Mouse (Mus musculus) frontal cortex, postnatal 25 days (tissue): ENCODE measurements around the gene Ugt1a7c.
"Not testable (repeated sequence)": the region's sequence is repeated elsewhere in the genome, so short reads cannot be mapped to it uniquely, and the experiment has no call there.

ENCODE experiments used
- DNase-seq, 2 experiments: peaks; one replicate each; pipeline ENCODE4 v3.0.0; 2022; ENCODE audit warnings: low spot score in 2 of 2

Ugt1a7c gene

GRCm38 (mm10) chr1:88112769-88113168, 17.9 kb downstream of the Ugt1a7c start:
- DNase-seq, result not testable (repeated sequence)

DNA sequence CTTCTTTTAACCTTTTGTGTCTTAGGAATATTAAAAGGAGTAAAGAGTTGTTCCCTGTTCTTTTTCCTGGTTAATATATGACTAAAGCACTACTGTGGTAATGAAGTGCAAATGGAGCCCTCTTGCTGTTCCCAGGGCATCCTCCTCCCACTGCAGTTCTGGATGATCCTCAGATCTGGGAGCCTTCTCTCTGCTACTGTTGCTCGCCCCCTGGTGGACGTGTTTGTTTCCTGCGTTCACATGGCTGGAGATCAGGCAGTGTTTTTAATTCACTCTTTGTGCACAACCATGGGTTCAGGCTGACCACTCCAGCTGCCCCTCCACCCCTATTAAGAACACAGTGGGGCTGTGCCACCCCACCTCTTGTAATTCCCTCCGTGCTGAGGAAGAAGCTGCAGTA, 25.7 kb downstream of the Ugt1a7c start:
- not testable (repeated sequence) for DNase-seq

- not testable (repeated sequence) for DNase-seq
Measured at GRCm38 (mm10) chr1:88121521-88121920, 26.7 kb downstream of the Ugt1a7c start.

- not testable (repeated sequence) for DNase-seq
Measured at GRCm38 (mm10) chr1:88125827-88126360, 31.0 kb downstream of the Ugt1a7c start.

GRCm38 (mm10) chr1:88129091-88129490, 34.2 kb downstream of the Ugt1a7c start:
- DNase-seq, result not testable (repeated sequence)

DNA sequence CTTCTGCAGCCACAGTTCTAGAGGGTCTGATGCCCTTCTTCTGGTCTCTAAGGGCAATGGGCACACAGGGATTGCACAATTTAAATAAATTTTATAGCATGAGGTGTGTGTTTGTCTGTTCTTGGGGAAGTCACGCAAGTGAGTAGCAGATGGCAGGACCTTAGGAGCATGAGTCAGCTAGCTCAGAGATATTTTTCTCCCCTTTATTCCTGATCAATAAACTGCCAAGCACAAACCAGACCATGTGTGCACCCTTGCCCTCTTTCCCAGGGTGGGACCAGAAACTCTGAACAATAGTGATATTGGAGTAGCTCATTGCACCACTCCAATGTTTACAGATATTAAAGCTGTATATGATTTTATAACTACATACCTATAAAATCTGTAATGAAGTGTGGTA, 35.4 kb downstream of the Ugt1a7c start:
- not testable (repeated sequence) for DNase-seq

DNA sequence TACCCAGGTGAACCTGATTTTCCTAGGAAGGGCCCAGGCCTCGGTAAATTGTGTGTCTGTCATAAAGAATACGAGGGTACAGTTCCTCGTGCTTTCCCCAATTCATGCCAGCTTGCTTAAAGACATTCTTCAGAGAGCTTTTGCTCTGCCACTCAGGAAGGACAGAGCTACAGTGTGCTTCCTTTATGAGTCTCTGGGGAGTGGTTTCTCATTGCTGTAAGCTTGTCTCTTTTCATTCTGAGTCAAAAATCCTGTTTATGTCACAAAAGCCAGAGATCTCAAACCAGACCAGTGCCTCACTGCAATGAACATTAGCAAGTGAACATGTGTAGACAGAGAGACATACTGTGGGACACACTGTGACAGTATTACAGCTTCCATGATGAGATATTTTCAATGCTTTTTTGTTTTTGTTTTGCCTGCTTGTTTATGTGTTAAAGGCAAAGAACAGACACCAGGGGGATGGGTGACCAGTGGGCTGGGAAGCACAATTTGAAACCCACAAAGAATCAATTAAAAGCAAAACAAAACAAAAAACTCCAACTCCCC, 39.1 kb downstream of the Ugt1a7c start:
- no peak for DNase-seq

DNA sequence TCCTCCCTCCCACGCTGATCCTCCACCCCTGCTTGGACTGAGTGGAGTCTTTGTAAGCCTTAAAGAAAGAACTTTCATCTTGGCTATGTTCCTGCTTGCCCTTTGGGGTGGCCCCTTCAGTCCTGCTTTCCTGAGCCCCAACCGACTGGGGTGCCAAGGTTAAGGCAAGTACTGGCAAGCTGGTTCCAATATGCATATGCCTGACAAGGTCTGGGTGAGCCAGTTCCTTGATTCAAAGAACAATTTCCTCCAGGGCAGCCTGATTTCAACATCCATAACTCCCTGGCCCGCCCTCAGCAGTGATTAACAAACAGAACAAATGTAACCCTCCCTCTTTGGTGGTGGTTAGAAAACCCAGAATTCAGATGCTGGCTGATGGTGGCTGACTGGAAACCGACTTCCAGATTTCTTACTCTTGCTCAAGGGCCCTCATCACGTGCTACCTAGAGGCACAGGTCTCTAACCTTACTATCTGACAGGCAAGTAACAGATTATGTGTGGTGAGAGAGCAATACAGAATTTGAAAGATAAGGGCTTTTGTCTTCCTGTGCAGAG, 39.7 kb downstream of the Ugt1a7c start, which contains the start of gene Ugt1a6a:
Gene Ugt1a6a, plus strand, starts transcription at position 353 of the 555 bp plus-strand sequence.
- not testable (repeated sequence) for DNase-seq

DNA sequence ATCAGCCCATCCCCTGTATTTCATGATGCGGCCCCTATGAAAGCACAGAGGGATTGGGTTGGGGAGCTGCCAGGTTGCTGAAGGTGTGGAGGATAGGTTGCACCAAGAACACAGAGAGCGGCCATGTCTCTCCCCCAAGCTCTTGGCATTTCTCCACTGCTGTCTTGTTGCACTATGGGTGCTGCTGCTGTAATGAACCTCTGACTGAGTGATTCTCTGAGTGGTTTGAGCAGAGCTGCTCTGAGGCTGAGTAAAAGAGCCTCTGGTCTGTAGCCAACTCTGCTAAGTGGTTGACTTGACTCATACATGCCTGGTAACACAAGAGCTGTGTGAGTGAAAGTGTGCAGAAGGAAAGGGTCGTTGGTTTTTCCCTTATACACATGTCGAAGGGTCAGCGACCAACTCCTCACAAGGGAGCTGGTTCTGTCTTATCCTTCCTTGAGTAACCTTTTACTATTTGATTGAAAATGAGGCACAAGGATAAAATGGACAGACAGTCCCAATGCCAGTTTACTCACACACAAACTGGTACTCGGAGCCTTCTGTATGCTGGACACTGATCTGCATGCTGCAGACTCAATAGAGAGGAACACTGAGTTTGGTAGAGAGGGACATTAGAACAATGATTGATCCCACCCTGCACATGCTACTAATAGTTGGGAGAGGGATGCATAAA, 40.5 kb downstream of the Ugt1a7c start:
- DNase-seq, result not testable (repeated sequence)

- DNase-seq, result no peak
Measured at GRCm38 (mm10) chr1:88136646-88137045, 41.8 kb downstream of the Ugt1a7c start.

- no peak for DNase-seq
Measured at GRCm38 (mm10) chr1:88137264-88137663, 42.4 kb downstream of the Ugt1a7c start.

DNA sequence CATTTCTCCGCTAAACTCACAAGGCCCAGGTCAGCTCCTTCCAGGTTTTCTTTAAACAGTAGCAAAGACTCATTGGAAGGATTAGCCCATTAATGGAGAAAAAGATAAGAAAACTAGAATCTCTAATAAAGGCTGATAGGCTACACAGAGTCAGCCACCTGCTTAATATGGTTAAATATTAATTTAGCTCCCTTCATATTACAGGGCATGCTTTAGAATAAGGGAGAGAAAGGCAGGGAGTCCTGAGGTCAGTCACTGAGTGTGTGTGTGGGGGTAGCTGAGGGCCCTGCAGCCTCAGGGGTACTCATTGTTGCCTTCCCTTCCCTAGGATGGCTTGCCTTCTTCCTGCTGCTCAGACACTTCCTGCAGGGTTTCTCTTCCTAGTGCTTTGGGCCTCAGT, 43.3 kb downstream of the Ugt1a7c start:
- DNase-seq, result no peak

GRCm38 (mm10) chr1:88140492-88140891, 45.6 kb downstream of the Ugt1a7c start:
- not testable (repeated sequence) for DNase-seq

DNA sequence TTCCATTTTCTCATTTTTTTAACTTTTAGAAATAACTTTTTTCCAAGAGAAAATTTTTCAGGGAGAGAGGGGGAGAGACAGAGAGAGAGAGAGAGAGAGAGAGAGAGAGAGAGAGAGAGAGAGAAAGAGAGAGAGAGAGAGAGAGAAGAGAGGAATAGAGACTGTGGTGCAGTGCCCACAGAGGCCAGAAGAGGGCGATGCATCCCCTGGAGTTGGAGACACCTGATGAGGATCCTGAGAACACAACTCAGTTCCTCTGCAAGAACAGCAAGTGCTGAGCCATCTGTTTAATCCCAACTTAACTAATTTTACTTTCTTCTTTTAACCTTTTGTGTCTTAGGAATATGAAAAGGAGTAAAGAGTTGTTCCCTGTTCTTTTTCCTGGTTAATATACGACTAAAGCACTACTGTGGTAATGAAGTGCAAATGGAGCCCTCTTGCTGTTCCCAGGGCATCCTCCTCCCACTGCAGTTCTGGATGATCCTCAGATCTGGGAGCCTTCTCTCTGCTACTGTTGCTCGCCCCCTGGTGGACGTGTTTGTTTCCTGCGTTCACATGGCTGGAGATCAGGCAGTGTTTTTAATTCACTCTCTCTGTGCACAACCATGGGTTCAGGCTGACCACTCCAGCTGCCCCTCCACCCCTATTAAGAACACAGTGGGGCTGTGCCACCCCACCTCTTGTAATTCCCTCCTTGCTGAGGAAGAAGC, 49.3 kb downstream of the Ugt1a7c start:
- DNase-seq, result peak in 1 of 2 experiments; percentile 30

GRCm38 (mm10) chr1:88145278-88145677, 50.4 kb downstream of the Ugt1a7c start:
- DNase-seq, result not testable (repeated sequence)

DNA sequence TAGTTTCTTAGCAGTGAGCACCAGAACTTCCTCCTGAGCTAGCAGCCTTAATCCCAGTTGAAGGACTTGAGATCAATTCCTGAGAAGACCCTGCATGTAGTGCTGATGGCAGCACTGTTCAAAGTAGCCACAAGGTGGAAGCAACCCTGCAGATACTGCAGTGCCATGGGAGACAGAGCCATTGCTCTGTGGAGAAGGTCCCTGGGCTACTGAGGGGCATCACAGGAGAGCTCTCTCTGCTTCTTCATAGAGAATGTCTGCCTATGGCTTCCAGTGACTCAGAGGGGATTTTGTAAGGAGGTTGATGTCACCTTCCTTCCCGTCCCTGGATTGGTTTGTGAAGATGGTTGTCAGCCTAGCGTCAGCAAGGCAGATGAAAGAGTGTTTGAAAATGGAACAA, 55.3 kb downstream of the Ugt1a7c start:
- DNase-seq, result not testable (repeated sequence)

DNA sequence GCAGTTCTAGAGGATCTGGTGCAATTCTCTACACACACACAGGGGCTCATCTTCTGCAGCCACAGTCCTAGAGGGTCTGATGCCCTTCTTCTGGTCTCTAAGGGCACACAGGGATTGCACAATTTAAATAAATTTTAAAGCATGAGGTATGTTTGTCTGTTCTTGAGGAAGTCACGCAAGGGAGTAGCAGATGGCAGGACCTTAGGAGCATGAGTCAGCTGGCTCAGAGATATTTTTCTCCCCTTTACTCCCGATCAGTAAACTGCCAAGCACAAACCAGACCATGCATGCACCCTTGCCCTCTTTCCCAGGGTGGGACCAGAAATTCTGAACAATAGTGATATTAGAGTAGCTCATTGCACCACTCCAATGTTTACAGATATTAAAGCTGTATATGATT, 63.6 kb downstream of the Ugt1a7c start:
- DNase-seq, result no peak

DNA sequence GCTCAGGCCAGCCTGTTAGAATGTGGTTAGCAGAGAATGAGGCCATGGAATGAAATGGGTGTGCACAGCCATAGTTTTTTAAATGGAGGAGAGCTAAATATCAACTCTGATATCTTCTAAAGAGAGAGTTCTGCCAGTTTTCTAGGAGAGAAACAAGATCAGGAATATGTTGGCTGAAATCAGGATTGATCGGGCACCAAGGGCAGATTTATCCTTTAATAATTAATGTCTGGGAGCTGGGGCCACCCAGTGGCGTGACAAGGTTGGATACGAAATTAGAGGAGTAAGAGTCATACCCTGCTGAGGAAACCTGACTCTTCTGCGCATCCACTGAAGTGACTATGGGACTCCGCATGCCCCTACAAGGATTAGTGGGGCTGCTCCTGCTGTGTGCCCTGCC, 70.8 kb downstream of the Ugt1a7c start, which contains the start of gene Ugt1a5:
Gene Ugt1a5, plus strand, starts transcription at position 302 of the 400 bp plus-strand sequence.
- no peak for DNase-seq

DNA sequence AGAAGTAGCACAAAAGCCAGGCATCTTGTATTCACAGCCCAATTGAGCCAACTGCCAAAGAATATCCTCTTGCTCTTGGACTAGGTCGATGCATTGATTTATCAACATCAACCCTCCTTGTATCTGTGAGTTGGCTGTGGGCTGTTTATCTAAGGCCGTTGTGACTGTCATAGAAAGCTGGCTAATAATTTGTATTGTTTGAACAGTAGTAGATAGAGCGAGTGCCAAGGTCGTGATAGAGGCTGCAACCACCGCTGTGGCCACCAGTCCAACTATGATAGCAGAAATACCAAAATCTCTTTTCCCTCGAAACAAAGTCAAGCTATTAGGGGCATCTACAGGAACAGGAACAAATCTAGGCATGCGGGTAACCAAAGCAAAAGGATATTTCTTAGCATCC, 77.3 kb downstream of the Ugt1a7c start:
- DNase-seq, result not testable (repeated sequence)

DNA sequence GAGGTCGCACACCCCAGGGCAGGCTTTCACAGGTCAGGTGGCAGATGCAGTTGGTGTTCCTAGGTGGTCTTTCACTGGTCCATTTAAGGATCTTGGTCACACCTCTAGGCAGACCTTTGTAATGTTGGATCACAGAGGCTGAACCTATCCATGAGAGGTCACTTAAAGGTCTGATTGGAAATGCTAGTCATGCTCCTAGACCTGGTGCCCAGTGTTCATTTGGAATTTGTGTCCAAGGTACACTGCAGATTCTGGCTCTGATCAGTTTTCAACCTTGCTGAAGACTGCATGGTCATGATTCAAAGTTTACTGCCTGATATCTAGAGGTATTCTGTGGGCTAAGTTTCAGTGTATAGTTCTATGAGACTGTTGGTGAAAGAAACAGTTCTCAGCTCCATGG, 84.8 kb downstream of the Ugt1a7c start:
- no peak for DNase-seq

- DNase-seq, result no peak
Measured at GRCm38 (mm10) chr1:88186325-88186935, 91.6 kb downstream of the Ugt1a7c start.

DNA sequence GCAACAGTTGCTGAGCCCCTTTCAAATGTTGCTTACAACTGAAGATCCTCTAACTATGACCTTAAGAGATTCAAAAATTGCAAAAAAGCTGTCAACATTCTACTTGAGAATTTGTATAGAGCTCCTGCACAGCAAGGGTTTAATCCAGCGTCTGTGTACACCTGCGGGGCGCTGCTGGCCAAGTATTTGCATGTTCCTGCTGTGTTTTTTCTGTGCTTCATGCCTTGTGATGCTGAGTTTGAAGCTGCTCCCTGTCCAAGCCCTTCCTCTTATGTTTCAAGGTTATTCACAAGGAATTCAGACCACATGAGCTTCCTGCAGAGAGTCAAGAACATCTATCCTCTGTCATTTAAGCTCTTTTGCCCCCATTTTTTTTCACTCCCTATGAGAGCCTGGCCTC, 97.3 kb downstream of the Ugt1a7c start:
- DNase-seq, result no peak
